In the genomic region with DNA sequence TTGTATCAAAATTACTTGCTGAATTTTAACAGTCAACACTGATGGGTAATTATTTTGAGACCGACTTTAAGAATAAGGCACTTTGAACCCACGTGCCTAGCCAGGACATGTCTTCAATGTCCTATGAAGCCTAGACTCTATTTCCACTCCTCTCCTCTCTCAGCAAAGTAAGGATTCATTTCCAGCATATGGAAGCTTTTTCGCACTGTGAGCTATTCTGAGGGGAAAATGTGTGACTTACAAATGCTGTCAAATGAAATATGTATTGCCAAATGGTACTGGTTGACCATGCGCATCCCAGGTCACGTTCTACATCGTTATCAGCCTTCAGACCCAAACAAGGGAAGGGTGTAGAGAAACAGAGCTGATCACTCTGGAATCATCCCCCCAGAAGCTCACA, we compare ENCODE assay signal across 19 mouse cellular contexts. TPM values are rescaled to one million over a fixed set of nuclear protein-coding genes. Genes with fewer than 3 reads are reported as not detected.
"Had no signal": no experiment of that assay in that cellular context is flagged by ENCODE, and none has a peak within 500 bp of the region (broad histone marks: within the 10 kb centered on the region; RNA-seq: fewer than 3 reads in every experiment).

No protein-coding gene starts in this region.

- DNase-seq: retina, postnatal 1 day; right cerebral cortex, adult 18-20 months; right cerebral cortex, postnatal 14 days; right cerebral cortex, postnatal 25 days; right cerebral cortex, postnatal 4 days; spleen, adult 18-20 months; thymus, adult 18-20 months; thymus, adult 2 months; thymus, postnatal 14 days; thymus, postnatal 25 days; thymus, postnatal 36 days; thymus, postnatal 4 days had no signal

- H3K4me2 ChIP-seq: neural tube, embryonic 13.5 days; neural tube, embryonic 15.5 days; stomach, embryonic 15.5 days had no signal

- H3K27me3 ChIP-seq: neural tube, embryonic 13.5 days; neural tube, embryonic 15.5 days; stomach, embryonic 15.5 days had no signal

- H3K4me3 ChIP-seq: neural tube, embryonic 13.5 days; neural tube, embryonic 15.5 days; stomach, embryonic 15.5 days had no signal

- H3K4me1 ChIP-seq: neural tube, embryonic 13.5 days; neural tube, embryonic 15.5 days; stomach, embryonic 15.5 days had no signal

- H3K9me3 ChIP-seq: neural tube, embryonic 13.5 days; neural tube, embryonic 15.5 days; stomach, embryonic 15.5 days had no signal

- H3K27ac ChIP-seq: neural tube, embryonic 13.5 days; neural tube, embryonic 15.5 days; stomach, embryonic 15.5 days; stomach, postnatal 0 days had no signal

- H3K36me3 ChIP-seq: neural tube, embryonic 13.5 days; neural tube, embryonic 15.5 days; stomach, embryonic 15.5 days had no signal

- H3K9ac ChIP-seq: neural tube, embryonic 13.5 days; neural tube, embryonic 15.5 days; stomach, embryonic 15.5 days had no signal

RNA-seq across cellular contexts. Expression of a gene that starts 23.5 kb away (rescaled TPM):
- total RNA-seq: neutrophil, adult 5-6 weeks had no signal
- polyA plus RNA-seq: small intestine, adult 2 months; testis, adult 2 months had no signal
